Mouse (Mus musculus) neutrophil, adult 83 days (primary cell): Measurements from ENCODE around the gene Sbf2. TPM values are rescaled to one million over a fixed set of nuclear protein-coding genes. Genes with fewer than 3 reads are reported as not detected.

Source experiments
- total RNA-seq, 2 experiments: library from RNA; stranded (reverse); gene quantifications; one replicate each; pipeline ENCODE4 v1.2.4; 2023

The Sbf2 gene
- 1 to 10 TPM; 2.2 to 2.3 TPM for total RNA-seq

GRCm38 (mm10) chr7:110614133-110615063, at the start of gene Sbf2:
Sbf2 (minus strand) TSS chr7:110614922.

GRCm38 (mm10) chr7:110627486-110628272, 13.0 kb upstream of the Sbf2 start, which contains the start of gene Adm:
Adm (plus strand) TSS chr7:110627661.

Other genes with a start within 250 kb of the Sbf2 start
- gene Adm, start 12.7 kb upstream of the Sbf2 start, total RNA-seq = under 1 TPM in 1 of 2 experiments, not detected in 1; 0.29 TPM
- 100 to 1,000 TPM; 125 to 137 TPM for gene Ampd3, start 153.3 kb upstream of the Sbf2 start, total RNA-seq
- gene Rnf141, start 229.5 kb upstream of the Sbf2 start, total RNA-seq = 10 to 100 TPM; 71.5 to 80.1 TPM
- 1 to 10 TPM; 3.9 to 4.3 TPM for gene Lyve1, start 248.3 kb upstream of the Sbf2 start, total RNA-seq